Mouse (Mus musculus): ENCODE measurements around the gene Ktn1.

The Ktn1 gene

GRCm38 (mm10) chr14:47754253-47754897, 106.1 kb downstream of the Ktn1 start:
- no peak for DNase-seq (ENCODE audit: low spot score in 2 of 2)

- DNase-seq (ENCODE audit: low spot score in 2 of 2) = no peak
Measured at GRCm38 (mm10) chr14:47756411-47757065, 108.3 kb downstream of the Ktn1 start.

- no peak for DNase-seq (ENCODE audit: low spot score in 2 of 2)
Measured at GRCm38 (mm10) chr14:47765192-47765591, 116.9 kb downstream of the Ktn1 start.

- DNase-seq (ENCODE audit: low spot score in 2 of 2) = no peak
Measured at GRCm38 (mm10) chr14:47765796-47766195, 117.5 kb downstream of the Ktn1 start.

- DNase-seq (ENCODE audit: low spot score in 2 of 2) = no peak
Measured at GRCm38 (mm10) chr14:47766373-47766772, 118.1 kb downstream of the Ktn1 start.

GRCm38 (mm10) chr14:47771496-47771895, 123.2 kb downstream of the Ktn1 start:
- no peak for DNase-seq (ENCODE audit: low spot score in 2 of 2)

- DNase-seq (ENCODE audit: low spot score in 2 of 2) = no peak
Measured at GRCm38 (mm10) chr14:47775543-47775942, 127.3 kb downstream of the Ktn1 start.

- no peak for DNase-seq (ENCODE audit: low spot score in 2 of 2)
Measured at GRCm38 (mm10) chr14:47776260-47777035, 128.2 kb downstream of the Ktn1 start.

- no peak for DNase-seq (ENCODE audit: low spot score in 2 of 2)
Measured at GRCm38 (mm10) chr14:47786112-47786511, 137.9 kb downstream of the Ktn1 start.

Data from spleen, postnatal 10 days (tissue).